Mouse (Mus musculus) kidney, embryonic 14.5 days (tissue): Measurements from ENCODE around the gene C1s2. TPM values are rescaled to one million over a fixed set of nuclear protein-coding genes. Genes with fewer than 3 reads are reported as not detected.
"Not testable (repeated sequence)": the region's sequence is repeated elsewhere in the genome, so short reads cannot be mapped to it uniquely, and the experiment has no call there.

Experiments
- ATAC-seq: fragments of 200-750 bp; cut with Nextera tagmentation; 2 replicates; pipeline ENCODE4 v1.8.0; 2017; ENCODE audit warnings: moderate number of reproducible peaks, mild to moderate bottlenecking, moderate TSS enrichment, moderate library complexity; ENCODE audit not compliant: low FRiP score, low TSS enrichment
- H3K27ac ChIP-seq: fragments of 300-500 bp; sonication (generic); 2 replicates; pipeline ENCODE4 v1.5.1; 2014; ENCODE audit warnings: low read depth, mild to moderate bottlenecking, low read length, moderate library complexity, mixed read lengths
- H3K27me3 ChIP-seq: fragments of 300-500 bp; sonication (generic); 2 replicates; pipeline ENCODE4 v1.6.1; 2014; ENCODE audit warnings: mild to moderate bottlenecking, low read length; ENCODE audit not compliant: control insufficient read depth, insufficient read depth
- H3K36me3 ChIP-seq: fragments of 300-500 bp; sonication (generic); 2 replicates; pipeline ENCODE4 v1.6.1; 2014; ENCODE audit warnings: low read length, mixed read lengths; ENCODE audit not compliant: control insufficient read depth, insufficient read depth
- H3K4me1 ChIP-seq: fragments of 300-500 bp; sonication (generic); 2 replicates; pipeline ENCODE4 v1.6.1; 2014; ENCODE audit warnings: low read length, mixed read lengths; ENCODE audit not compliant: control insufficient read depth, insufficient read depth
- H3K4me2 ChIP-seq: fragments of 300-500 bp; sonication (generic); replicated peaks from 2 replicates; pipeline ENCODE4 v1.6.1; 2014; ENCODE audit warnings: low read depth, mild to moderate bottlenecking, low read length
- H3K4me3 ChIP-seq: fragments of 300-500 bp; sonication (generic); 2 replicates; pipeline ENCODE4 v1.5.1; 2014; ENCODE audit warnings: mild to moderate bottlenecking, low read length
- H3K9ac ChIP-seq: fragments of 300-500 bp; sonication (generic); 2 replicates; pipeline ENCODE4 v1.6.1; 2014; ENCODE audit warnings: low read depth, mild to moderate bottlenecking, low read length, moderate library complexity
- H3K9me3 ChIP-seq: fragments of 300-500 bp; sonication (generic); 2 replicates; pipeline ENCODE4 v1.6.1; 2016; ENCODE audit warnings: low read length; ENCODE audit not compliant: control insufficient read depth
- WGBS: fragments of 180-500 bp; shearing (Covaris S2); extraction: QIAGEN DNeasy Blood & Tissue Kit; methylation state at CpG from one replicate; pipeline ENCODE4 v1.1.7; 2014; 5-methylcytosine and 5-hydroxymethylcytosine counted together
- polyA plus RNA-seq: library from polyadenylated mRNA; unstranded; fragments of >200 nt; fragmentation: Nextera tagmentation; extraction: Ambion mirVana; gene quantifications from 2 replicates; pipeline ENCODE4 v1.2.1, GENCODE M21; 2014

The C1s2 gene
- polyA plus RNA-seq, 1 experiment from 2014 or later: 0.08 TPM

DNA sequence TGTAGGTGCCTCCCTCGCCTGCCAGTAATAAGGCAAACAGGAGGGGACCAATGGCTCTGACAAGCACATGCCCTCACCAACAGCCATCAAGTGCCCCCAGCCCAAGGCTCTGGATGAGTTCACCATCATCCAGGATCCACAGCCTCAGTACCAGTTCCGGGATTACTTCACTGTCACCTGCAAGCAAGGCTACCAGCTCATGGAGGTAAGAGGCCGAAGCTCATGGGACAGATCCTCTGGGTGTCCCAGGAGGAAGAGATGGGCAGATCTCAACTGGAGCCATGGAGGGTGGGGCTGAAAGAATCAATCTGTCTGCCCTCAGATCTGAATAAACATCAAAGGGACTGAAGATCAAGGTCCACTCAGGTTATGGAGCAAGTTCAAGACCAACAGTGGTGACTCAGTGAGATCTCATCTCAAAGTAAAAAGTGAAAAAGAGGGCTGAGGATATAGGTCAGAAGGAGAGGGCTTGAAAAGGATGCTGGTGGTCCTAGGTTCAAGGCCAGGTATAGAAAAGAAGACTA, 60.7 kb downstream of the C1s2 start:
- H3K4me2 ChIP-seq, H3K9me3 ChIP-seq, H3K4me1 ChIP-seq, H3K36me3 ChIP-seq, H3K27ac ChIP-seq, ATAC-seq, H3K9ac ChIP-seq, H3K4me3 ChIP-seq, H3K27me3 ChIP-seq: not testable (repeated sequence)
- 87% methylated on average over 3 of the region's 3 CpGs for WGBS

Other genes starting within 250 kb of the C1s2 start
- gene Pex5, start 221.0 kb downstream of the C1s2 start, polyA plus RNA-seq: 26.8 and 35.3 TPM in 2 replicates
- 2.8 TPM in 2 replicates for gene Clstn3, start 171.3 kb downstream of the C1s2 start, polyA plus RNA-seq
- gene C1rl, start 143.0 kb downstream of the C1s2 start, polyA plus RNA-seq: 0.71 and 1.1 TPM in 2 replicates
- 3.9 and 4.3 TPM in 2 replicates for gene C1ra, start 123.7 kb downstream of the C1s2 start, polyA plus RNA-seq
- 8.8 and 11.9 TPM in 2 replicates for gene C1s1, start 93.7 kb downstream of the C1s2 start, polyA plus RNA-seq
- 0.11 TPM in 1 of 2 replicates, not detected in the other for gene C1rb, start 65.8 kb downstream of the C1s2 start, polyA plus RNA-seq
- 51.2 and 67.3 TPM in 2 replicates for gene Lpcat3, start 26.9 kb upstream of the C1s2 start, polyA plus RNA-seq
- 233 and 278 TPM in 2 replicates for gene Emg1, start 76.1 kb upstream of the C1s2 start, polyA plus RNA-seq
- 341 and 402 TPM in 2 replicates for gene Phb2, start 76.3 kb upstream of the C1s2 start, polyA plus RNA-seq
- 10.0 and 12.9 TPM in 2 replicates for gene Ptpn6, start 102.6 kb upstream of the C1s2 start, polyA plus RNA-seq
- gene Grcc10, start 105.3 kb upstream of the C1s2 start, polyA plus RNA-seq: 564 and 762 TPM in 2 replicates
- gene Gm45234, start 119.9 kb upstream of the C1s2 start, polyA plus RNA-seq: not detected in 2 replicates
- 17.5 and 17.7 TPM in 2 replicates for gene Atn1, start 120.4 kb upstream of the C1s2 start, polyA plus RNA-seq
- 8.8 and 10.8 TPM in 2 replicates for gene Eno2, start 133.6 kb upstream of the C1s2 start, polyA plus RNA-seq
- 0.39 and 0.61 TPM in 2 replicates for gene Lrrc23, start 143.6 kb upstream of the C1s2 start, polyA plus RNA-seq
- 8.7 and 11.4 TPM in 2 replicates for gene Spsb2, start 172.6 kb upstream of the C1s2 start, polyA plus RNA-seq
- gene Tpi1, start 178.2 kb upstream of the C1s2 start, polyA plus RNA-seq: 643 and 681 TPM in 2 replicates
- 102 and 139 TPM in 2 replicates for gene Usp5, start 193.4 kb upstream of the C1s2 start, polyA plus RNA-seq
- gene Cdca3, start 193.5 kb upstream of the C1s2 start, polyA plus RNA-seq: 201 and 232 TPM in 2 replicates
- gene Gnb3, start 204.2 kb upstream of the C1s2 start, polyA plus RNA-seq: 0.84 and 1.3 TPM in 2 replicates
- 25.8 and 29.5 TPM in 2 replicates for gene P3h3, start 221.7 kb upstream of the C1s2 start, polyA plus RNA-seq
- 0.55 and 1.1 TPM in 2 replicates for gene Gpr162, start 227.9 kb upstream of the C1s2 start, polyA plus RNA-seq